Mouse (Mus musculus) hindbrain, embryonic 11.5 days (tissue): ENCODE measurements around the gene Sox10. TPM values are rescaled to one million over a fixed set of nuclear protein-coding genes. Genes with fewer than 3 reads are reported as not detected.

Source experiments
- ATAC-seq: fragments of 200-750 bp; cut with Nextera tagmentation; 2 replicates; pipeline ENCODE4 v1.8.0; 2017; ENCODE audit warnings: mild to moderate bottlenecking, moderate TSS enrichment, moderate library complexity; ENCODE audit not compliant: low FRiP score
- DNase-seq: peaks from one replicate; pipeline ENCODE4 v3.0.0-alpha.2; 2015; ENCODE audit warnings: low spot score
- H3K27ac ChIP-seq: fragments of 300-500 bp; sonication (generic); 2 replicates; pipeline ENCODE4 v1.5.1; 2014; ENCODE audit warnings: mild to moderate bottlenecking, low read depth, low read length
- H3K27me3 ChIP-seq: fragments of 300-500 bp; sonication (generic); 2 replicates; pipeline ENCODE4 v1.6.1; 2014; ENCODE audit warnings: mild to moderate bottlenecking, low read length, moderate library complexity, mixed read lengths; ENCODE audit not compliant: control insufficient read depth, insufficient read depth
- H3K36me3 ChIP-seq: fragments of 300-500 bp; sonication (generic); 2 replicates; pipeline ENCODE4 v1.6.1; 2014; ENCODE audit warnings: mild to moderate bottlenecking, low read length, moderate library complexity, mixed read lengths; ENCODE audit not compliant: control insufficient read depth, insufficient read depth
- H3K4me1 ChIP-seq: fragments of 300-500 bp; sonication (generic); replicated peaks from 2 replicates; pipeline ENCODE4 v1.6.1; 2014; ENCODE audit warnings: low read length, mixed read lengths; ENCODE audit not compliant: control insufficient read depth, insufficient read depth
- H3K4me2 ChIP-seq: fragments of 300-500 bp; sonication (generic); replicated peaks from 2 replicates; pipeline ENCODE4 v1.6.1; 2014; ENCODE audit warnings: mild to moderate bottlenecking, low read depth, low read length
- H3K4me3 ChIP-seq: fragments of 300-500 bp; sonication (generic); 2 replicates; pipeline ENCODE4 v1.5.1; 2014; ENCODE audit warnings: low read depth, low read length
- H3K9ac ChIP-seq: fragments of 300-500 bp; sonication (generic); 2 replicates; pipeline ENCODE4 v1.6.1; 2014; ENCODE audit warnings: low read depth, low read length
- H3K9me3 ChIP-seq: fragments of 300-500 bp; sonication (generic); 2 replicates; pipeline ENCODE4 v1.6.1; 2016; ENCODE audit warnings: low read length; ENCODE audit not compliant: control insufficient read depth
- WGBS: fragments of 180-500 bp; shearing (Covaris S2); extraction: QIAGEN DNeasy Blood & Tissue Kit; methylation state at CpG from one replicate; pipeline ENCODE4 v1.1.7; 2014; 5-methylcytosine and 5-hydroxymethylcytosine counted together
- polyA plus RNA-seq: library from polyadenylated mRNA; unstranded; fragments of >200 nt; fragmentation: Nextera tagmentation; extraction: Ambion mirVana; gene quantifications from 2 replicates; pipeline ENCODE4 v1.2.1, GENCODE M21; 2014

Sox10 gene
- polyA plus RNA-seq, 1 experiment from 2014 or later = 11.4 TPM

- Histone ChIP-seq H3K36me3 (no peaks in the 10 kb centered on the region), H3K27ac (peak overlapping the region; percentile 72), H3K9me3 (no peaks in the 10 kb centered on the region), H3K4me2 (peak overlapping the region; percentile 93), H3K27me3 (peaks cover 3% of the 10 kb centered on the region; the same call in 1 of the 2 replicates), H3K4me1 (peaks cover 5% of the 10 kb centered on the region; the same call in 1 of the 2 replicates), H3K9ac (peak overlapping the region; percentile 88), H3K4me3 (peak overlapping the region; percentile 75)
- DNase-seq (no peak), ATAC-seq (peak; percentile 73)
- 1% methylated on average over 46 of the region's 46 CpGs for WGBS
Observed at GRCm38 (mm10) chr15:79109321-79109934, 55.6 kb downstream of the Sox10 start.

GRCm38 (mm10) chr15:79108421-79109320 is 56.4 kb downstream of the Sox10 start, which contains the start of gene Micall1:
Gene Micall1, plus strand, starts transcription at chr15:79108898.
- Histone ChIP-seq H3K9me3 (no peaks in the 10 kb centered on the region), H3K4me1 (peaks cover 5% of the 10 kb centered on the region; the same call in 1 of the 2 replicates), H3K27me3 (peaks cover 3% of the 10 kb centered on the region; the same call in 1 of the 2 replicates), H3K27ac (peak within 1 kb of the TSS; percentile 72), H3K4me2 (peak within 1 kb of the TSS; percentile 93), H3K4me3 (peak within 1 kb of the TSS; percentile 75), H3K9ac (peak within 1 kb of the TSS; percentile 88), H3K36me3 (no peaks in the 10 kb centered on the region)
- peak; percentile 83 for ATAC-seq
- 1% methylated on average over 45 of the region's 85 CpGs for WGBS
- DNase-seq = peak; percentile 76

GRCm38 (mm10) chr15:79107966-79108365 is 57.1 kb downstream of the Sox10 start:
- no peak overlapping the region for H3K27ac ChIP-seq
- WGBS = 26% methylated on average over 7 of the region's 7 CpGs
- peak overlapping the region; percentile 75 for H3K4me3 ChIP-seq
- H3K4me2 ChIP-seq = no peak overlapping the region; the same call in 1 of the 2 replicates
- no peak for DNase-seq
- peaks cover 5% of the 10 kb centered on the region; the same call in 1 of the 2 replicates for H3K4me1 ChIP-seq
- no peaks in the 10 kb centered on the region for H3K9me3 ChIP-seq
- no peak overlapping the region; the same call in 1 of the 2 replicates for H3K9ac ChIP-seq
- ATAC-seq = no peak
- H3K36me3 ChIP-seq = no peaks in the 10 kb centered on the region
- H3K27me3 ChIP-seq = peaks cover 3% of the 10 kb centered on the region; the same call in 1 of the 2 replicates

GRCm38 (mm10) chr15:79105804-79106203 is 59.2 kb downstream of the Sox10 start:
- Histone ChIP-seq H3K4me2 (no peak overlapping the region), H3K9me3 (no peaks in the 10 kb centered on the region), H3K9ac (no peak overlapping the region), H3K36me3 (no peaks in the 10 kb centered on the region), H3K27ac (no peak overlapping the region), H3K4me3 (no peak overlapping the region), H3K4me1 (peaks cover 5% of the 10 kb centered on the region; the same call in 1 of the 2 replicates), H3K27me3 (peaks cover 3% of the 10 kb centered on the region; the same call in 1 of the 2 replicates)
- ATAC-seq = no peak
- no peak for DNase-seq
- WGBS = 49% methylated on average over 2 of the region's 2 CpGs

Other genes with a start within 250 kb of the Sox10 start
- gene Lgals1, start 238.5 kb downstream of the Sox10 start, polyA plus RNA-seq = 390 and 438 TPM in 2 replicates
- 61.1 and 64.4 TPM in 2 replicates for gene Nol12, start 230.3 kb downstream of the Sox10 start, polyA plus RNA-seq
- gene Triobp, start 217.5 kb downstream of the Sox10 start, polyA plus RNA-seq = 38.1 and 45.4 TPM in 2 replicates
- 154 and 306 TPM in 2 replicates for gene H1f0, start 136.8 kb downstream of the Sox10 start, polyA plus RNA-seq
- gene Galr3, start 123.4 kb downstream of the Sox10 start, polyA plus RNA-seq = not detected in 2 replicates
- 56.3 and 59.7 TPM in 2 replicates for gene Ankrd54, start 102.3 kb downstream of the Sox10 start, polyA plus RNA-seq
- 226 and 241 TPM in 2 replicates for gene Eif3l, start 90.1 kb downstream of the Sox10 start, polyA plus RNA-seq
- 5.3 and 7.2 TPM in 2 replicates for gene Micall1, start 56.3 kb downstream of the Sox10 start, polyA plus RNA-seq
- gene Polr2f, start 24.2 kb downstream of the Sox10 start, polyA plus RNA-seq = 336 and 363 TPM in 2 replicates
- gene 1700088E04Rik, start 24.0 kb downstream of the Sox10 start, polyA plus RNA-seq = 13.5 and 15.0 TPM in 2 replicates
- gene Pick1, start 63.9 kb upstream of the Sox10 start, polyA plus RNA-seq = 23.5 and 28.0 TPM in 2 replicates
- gene Gm49486, start 64.2 kb upstream of the Sox10 start, polyA plus RNA-seq = 0.35 and 0.68 TPM in 2 replicates
- 0.26 TPM in 1 of 2 replicates, not detected in the other for gene Slc16a8, start 89.5 kb upstream of the Sox10 start, polyA plus RNA-seq
- 1.4 and 1.5 TPM in 2 replicates for gene Baiap2l2, start 120.3 kb upstream of the Sox10 start, polyA plus RNA-seq
- 18.0 and 20.4 TPM in 2 replicates for gene Pla2g6, start 163.2 kb upstream of the Sox10 start, polyA plus RNA-seq
- gene Maff, start 181.4 kb upstream of the Sox10 start, polyA plus RNA-seq = 1.6 and 1.8 TPM in 2 replicates
- 32.7 and 33.5 TPM in 2 replicates for gene Tmem184b, start 238.3 kb upstream of the Sox10 start, polyA plus RNA-seq